ENCODE assay signal across 8 mouse cellular contexts in genomic region chr17:28349901-28350465, GRCm38 (mm10). TPM values are rescaled to one million over a fixed set of nuclear protein-coding genes. Genes with fewer than 3 reads are reported as not detected.
DNase-seq lines count a peak whose midpoint lies in the region; ATAC-seq and TF ChIP-seq lines count a peak whose summit lies in the region.

No protein-coding gene starts in this region.

- H3K36me3 ChIP-seq in heart, embryonic 16.5 days (ENCODE audit: control insufficient read depth, insufficient read depth), result no peaks in the 10 kb centered on the region
- no peaks in the 10 kb centered on the region for H3K36me3 ChIP-seq in limb, embryonic 11.5 days (ENCODE audit: control insufficient read depth, insufficient read depth, low read length)
- H3K36me3 ChIP-seq in neural tube, embryonic 14.5 days (ENCODE audit: control insufficient read depth, insufficient read depth, low read length), result no peaks in the 10 kb centered on the region

- WGBS in lung, adult 2 months, result 2% methylated on average over 54 of the region's 54 CpGs
- under 1% methylated on average over 52 of the region's 54 CpGs for whole genome bisulfite sequencing in heart, embryonic 16.5 days
- under 1% methylated on average over 51 of the region's 54 CpGs for WGBS in limb, embryonic 11.5 days
- under 1% methylated on average over 45 of the region's 54 CpGs for WGBS in neural tube, embryonic 14.5 days

- H3K4me2 ChIP-seq in heart, embryonic 16.5 days (ENCODE audit: low read depth, low read length), result peak overlapping the region; percentile 98
- H3K4me2 ChIP-seq in limb, embryonic 11.5 days (ENCODE audit: low read depth, severe bottlenecking), result peak overlapping the region; percentile 87
- peak overlapping the region; percentile 74 for H3K4me2 ChIP-seq in neural tube, embryonic 14.5 days (ENCODE audit: low read depth, low read length)

- no peaks in the 10 kb centered on the region for H3K9me3 ChIP-seq in heart, embryonic 16.5 days (replicated peaks; ENCODE audit: control insufficient read depth, low read length)
- H3K9me3 ChIP-seq in limb, embryonic 11.5 days (ENCODE audit: control insufficient read depth, low read length), result no peaks in the 10 kb centered on the region
- H3K9me3 ChIP-seq in neural tube, embryonic 14.5 days (ENCODE audit: control insufficient read depth, low read length), result no peaks in the 10 kb centered on the region

- no peak for TF ChIP-seq POLR2A in lung, adult 2 months (IDR thresholded peaks at IDR 0.05; ENCODE audit: borderline replicate concordance, extremely low read depth, low read depth, low read length)

- TF ChIP-seq CTCF in lung, adult 2 months (IDR thresholded peaks at IDR 0.05; ENCODE audit: insufficient read depth, low read length), result no peak

- H3K9ac ChIP-seq in heart, embryonic 16.5 days (ENCODE audit: low read length), result peak overlapping the region; percentile 94
- H3K9ac ChIP-seq in limb, embryonic 11.5 days (ENCODE audit: low read length), result peak overlapping the region; percentile 93
- peak overlapping the region; percentile 53 for H3K9ac ChIP-seq in neural tube, embryonic 14.5 days (replicated peaks; ENCODE audit: low read depth, low read length)

- H3K4me1 ChIP-seq in lung, adult 2 months (ENCODE audit: control insufficient read depth, insufficient read depth, low read length), result peaks cover 19% of the 10 kb centered on the region
- H3K4me1 ChIP-seq in heart, embryonic 16.5 days (ENCODE audit: control insufficient read depth, insufficient read depth, low read length), result peaks cover 35% of the 10 kb centered on the region
- peaks cover 53% of the 10 kb centered on the region for H3K4me1 ChIP-seq in limb, embryonic 11.5 days (ENCODE audit: control insufficient read depth, insufficient read depth, low read length)
- peaks cover 10% of the 10 kb centered on the region for H3K4me1 ChIP-seq in neural tube, embryonic 14.5 days (ENCODE audit: control insufficient read depth, insufficient read depth, low read length)

- ATAC-seq in heart, embryonic 16.5 days (replicated peaks; ENCODE audit: extremely low read depth, insufficient read depth, low FRiP score), result peak; percentile 52
- no peak; the same call in 1 of the 2 replicates for ATAC-seq in limb, embryonic 11.5 days (ENCODE audit: insufficient number of reproducible peaks, low FRiP score, low TSS enrichment, low read depth)
- peak; percentile 49 for ATAC-seq in neural tube, embryonic 14.5 days (ENCODE audit: low read depth)

- H3K27me3 ChIP-seq in heart, embryonic 16.5 days (ENCODE audit: control insufficient read depth, insufficient read depth, low read length), result peaks cover 10% of the 10 kb centered on the region; the same call in 1 of the 2 replicates
- no peaks in the 10 kb centered on the region for H3K27me3 ChIP-seq in limb, embryonic 11.5 days (ENCODE audit: control insufficient read depth, insufficient read depth, low read length)
- H3K27me3 ChIP-seq in neural tube, embryonic 14.5 days (ENCODE audit: control insufficient read depth, insufficient read depth, low read length), result peaks cover 15% of the 10 kb centered on the region

- no peak for DNase-seq in lung, adult 2 months
- DNase-seq in lung, postnatal 14 days, result no peak
- DNase-seq in embryo, embryonic 9.5 days (ENCODE audit: extremely low spot score), result peak; percentile 58
- peak; percentile 64 for DNase-seq in limb, embryonic 11.5 days (ENCODE audit: low spot score)
- DNase-seq in adipocyte (ENCODE audit: low spot score), result no peak
- DNase-seq in layer of hippocampus, adult 9-10 months (ENCODE audit: low spot score), result no peak

- H3K4me3 ChIP-seq in lung, adult 2 months (replicated peaks; ENCODE audit: extremely low read depth, low read depth, low read length), result peak overlapping the region; percentile 58
- H3K4me3 ChIP-seq in heart, embryonic 16.5 days (ENCODE audit: low read length), result peak overlapping the region; percentile 73
- peak overlapping the region; percentile 91 for H3K4me3 ChIP-seq in limb, embryonic 11.5 days (ENCODE audit: low read depth, low read length)
- H3K4me3 ChIP-seq in neural tube, embryonic 14.5 days (ENCODE audit: low read depth, low read length), result peak overlapping the region; percentile 47

- H3K27ac ChIP-seq in heart, embryonic 16.5 days (ENCODE audit: low read length), result peak overlapping the region; percentile 91
- peak overlapping the region; percentile 96 for H3K27ac ChIP-seq in limb, embryonic 11.5 days (replicated peaks; ENCODE audit: low read depth, low read length)
- no peak overlapping the region for H3K27ac ChIP-seq in neural tube, embryonic 14.5 days (ENCODE audit: low read depth, low read length)

RNA-seq across cellular contexts. Expression of gene Tead3, which starts 0.6 kb away (rescaled TPM):
- 28.1 and 30.7 TPM in 2 replicates for polyA plus RNA-seq in lung, adult 2 months (2012; rRNA removed)
- 6.2 and 6.4 TPM in 2 replicates for polyA plus RNA-seq in heart, embryonic 16.5 days (2015; fragmentation: Nextera tagmentation; extraction: Ambion mirVana)
- 10.0 and 10.6 TPM in 2 replicates for polyA plus RNA-seq in limb, embryonic 11.5 days (2014; fragmentation: Nextera tagmentation; extraction: Ambion mirVana)
- 1.2 and 1.6 TPM in 2 replicates for polyA plus RNA-seq in neural tube, embryonic 14.5 days (2014; fragmentation: Nextera tagmentation; extraction: Ambion mirVana)

RNA-seq across cellular contexts. Expression of gene Tulp1, which starts 15.0 kb away (rescaled TPM):
- 7.0 and 7.2 TPM in 2 replicates for polyA plus RNA-seq in lung, adult 2 months (2012; rRNA removed)
- 2.1 and 3.1 TPM in 2 replicates for polyA plus RNA-seq in heart, embryonic 16.5 days (2015; fragmentation: Nextera tagmentation; extraction: Ambion mirVana)
- 3.4 and 4.4 TPM in 2 replicates for polyA plus RNA-seq in limb, embryonic 11.5 days (2014; fragmentation: Nextera tagmentation; extraction: Ambion mirVana)
- polyA plus RNA-seq in neural tube, embryonic 14.5 days (2014; fragmentation: Nextera tagmentation; extraction: Ambion mirVana), result 0.66 and 0.89 TPM in 2 replicates

RNA-seq across cellular contexts. Expression of gene Rpl10a, which starts 21.7 kb away (rescaled TPM):
- 1,664 and 1,938 TPM in 2 replicates for polyA plus RNA-seq in lung, adult 2 months (2012; rRNA removed)
- 279 and 343 TPM in 2 replicates for polyA plus RNA-seq in heart, embryonic 16.5 days (2015; fragmentation: Nextera tagmentation; extraction: Ambion mirVana)
- 616 TPM in 2 replicates for polyA plus RNA-seq in limb, embryonic 11.5 days (2014; fragmentation: Nextera tagmentation; extraction: Ambion mirVana)
- 367 and 407 TPM in 2 replicates for polyA plus RNA-seq in neural tube, embryonic 14.5 days (2014; fragmentation: Nextera tagmentation; extraction: Ambion mirVana)

RNA-seq across cellular contexts. Expression of gene Fance, which starts 36.7 kb away (rescaled TPM):
- 18.2 and 21.7 TPM in 2 replicates for polyA plus RNA-seq in lung, adult 2 months (2012; rRNA removed)
- polyA plus RNA-seq in heart, embryonic 16.5 days (2015; fragmentation: Nextera tagmentation; extraction: Ambion mirVana), result 17.6 and 21.1 TPM in 2 replicates
- 27.3 and 29.4 TPM in 2 replicates for polyA plus RNA-seq in limb, embryonic 11.5 days (2014; fragmentation: Nextera tagmentation; extraction: Ambion mirVana)
- polyA plus RNA-seq in neural tube, embryonic 14.5 days (2014; fragmentation: Nextera tagmentation; extraction: Ambion mirVana), result 22.7 and 23.5 TPM in 2 replicates

Comparison
In these comparisons a context has a peak if more than half of its experiments do, and no peak if none do; other contexts are left out.
1. DNase-seq: peak in embryo, embryonic 9.5 days (single experiment) and limb, embryonic 11.5 days (single experiment); none in lung, adult 2 months (single experiment), lung, postnatal 14 days (single experiment), adipocyte (single experiment) and layer of hippocampus, adult 9-10 months (single experiment).
2. Peak in every context shown above with its lines, with median percentiles within 50 percentile points of each other: H3K4me3 ChIP-seq, H3K4me2 ChIP-seq and H3K9ac ChIP-seq.